Mouse (Mus musculus): ENCODE data around the gene Syne2.

DNA sequence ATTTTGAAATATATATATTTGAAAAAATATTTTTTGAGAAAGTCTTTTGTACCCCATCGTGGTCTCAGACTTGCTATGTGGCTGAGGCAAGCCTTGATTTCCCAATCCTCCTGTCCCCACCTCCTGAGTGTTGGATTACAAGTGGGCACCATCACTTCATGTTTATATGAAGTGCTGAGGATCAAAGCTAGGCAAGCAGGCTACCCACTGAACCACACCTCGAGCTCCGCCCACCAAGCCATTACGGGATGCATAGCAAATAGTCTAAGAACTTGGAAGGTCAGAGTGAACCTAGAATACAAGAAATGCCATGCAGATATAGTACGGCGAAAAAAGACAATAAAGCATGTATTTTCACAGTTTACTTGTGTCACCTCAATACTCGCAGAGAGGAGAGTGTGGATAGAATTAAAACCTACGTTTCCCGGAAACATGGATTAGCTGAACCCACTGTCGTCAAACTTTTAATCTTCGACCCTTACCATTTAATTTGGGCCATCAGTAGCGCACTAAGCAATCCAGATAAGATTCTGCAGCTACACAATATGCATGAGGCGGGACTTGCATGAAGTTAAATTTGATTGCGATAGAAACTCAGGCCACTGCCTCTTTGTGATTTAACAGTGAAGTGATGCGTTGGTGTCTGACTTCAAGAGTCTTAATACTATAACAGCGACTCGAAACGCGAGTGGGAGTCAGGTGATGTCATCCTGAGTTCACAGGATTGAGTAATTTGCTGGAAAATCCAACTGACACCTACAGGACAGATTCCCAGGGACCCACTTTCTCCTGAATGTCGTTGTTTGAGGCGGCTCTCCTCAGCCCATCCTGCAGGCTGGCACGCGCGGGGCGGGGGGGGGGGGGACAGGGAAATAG is 715 bp upstream of the Syne2 start:
- TF ChIP-seq GATA1 (IDR thresholded peaks at IDR 0.05; ENCODE audit: borderline replicate concordance, low read length) (no peak), FLI1 (IDR thresholded peaks at IDR 0.05; ENCODE audit: low read length) (no peak)

Data from megakaryocyte, embryonic 14.5 days (primary cell).